Mouse (Mus musculus) central nervous system, embryonic 14 days (tissue): ENCODE measurements around the gene Zfp940. TPM values are rescaled to one million over a fixed set of nuclear protein-coding genes. Genes with fewer than 3 reads are reported as not detected.

ENCODE experiments used
- polyA plus RNA-seq: library from polyadenylated mRNA; depleted of rRNA; stranded (reverse); fragments of >200 nt; gene quantifications from 2 replicates; pipeline ENCODE4 v1.2.3, GENCODE M21; 2012; rRNA removed

Gene Zfp940
- polyA plus RNA-seq: 8.3 and 9.9 TPM in 2 replicates

GRCm38 (mm10) chr7:29853219-29853842, at the start of gene Zfp940:
TSS of gene Zfp940 (minus strand) at chr7:29853669.

GRCm38 (mm10) chr7:29859532-29860517, 6.4 kb upstream of the Zfp940 start, which contains the start of gene Zfp420:
TSS of gene Zfp420 (plus strand) at chr7:29859979.

GRCm38 (mm10) chr7:29815910-29816429, 37.5 kb downstream of the Zfp940 start, which contains the start of gene Zfp790:
TSS of gene Zfp790 (plus strand) at chr7:29816114.

GRCm38 (mm10) chr7:29783871-29784551, 69.5 kb downstream of the Zfp940 start, which contains the start of gene Zfp30:
TSS of gene Zfp30 (plus strand) at chr7:29783998.

Other genes with a start within 250 kb of the Zfp940 start
- gene Catsperg2, start 126.6 kb downstream of the Zfp940 start, polyA plus RNA-seq: 0.85 and 1.0 TPM in 2 replicates
- 13.9 and 15.0 TPM in 2 replicates for gene Zfp84, start 85.1 kb downstream of the Zfp940 start, polyA plus RNA-seq
- gene Zfp30, start 69.7 kb downstream of the Zfp940 start, polyA plus RNA-seq: 12.3 and 14.0 TPM in 2 replicates
- gene Zfp790, start 37.6 kb downstream of the Zfp940 start, polyA plus RNA-seq: 14.6 and 16.7 TPM in 2 replicates
- 14.3 and 14.9 TPM in 2 replicates for gene Zfp420, start 6.3 kb upstream of the Zfp940 start, polyA plus RNA-seq
- 14.1 and 14.4 TPM in 2 replicates for gene Zfp27, start 52.9 kb upstream of the Zfp940 start, polyA plus RNA-seq
- gene Zfp383, start 54.6 kb upstream of the Zfp940 start, polyA plus RNA-seq: 15.7 and 16.7 TPM in 2 replicates
- 13.7 and 13.9 TPM in 2 replicates for gene Zfp74, start 100.4 kb upstream of the Zfp940 start, polyA plus RNA-seq
- gene Zfp568, start 130.3 kb upstream of the Zfp940 start, polyA plus RNA-seq: 7.1 and 9.3 TPM in 2 replicates
- 11.1 and 12.6 TPM in 2 replicates for gene Zfp14, start 197.7 kb upstream of the Zfp940 start, polyA plus RNA-seq
- gene Zfp82, start 219.2 kb upstream of the Zfp940 start, polyA plus RNA-seq: 4.7 and 5.0 TPM in 2 replicates
- 0.91 and 1.6 TPM in 2 replicates for gene Gm26920, start 236.7 kb upstream of the Zfp940 start, polyA plus RNA-seq
- 11.5 and 12.7 TPM in 2 replicates for gene Zfp566, start 236.9 kb upstream of the Zfp940 start, polyA plus RNA-seq
- gene Zfp260, start 241.1 kb upstream of the Zfp940 start, polyA plus RNA-seq: 54.6 and 58.2 TPM in 2 replicates